Mouse (Mus musculus): ENCODE measurements around the gene Nhej1. TPM values are rescaled to one million over a fixed set of nuclear protein-coding genes. Genes with fewer than 3 reads are reported as not detected.

The Nhej1 gene
- 11.1 and 13.8 TPM in 2 replicates for polyA plus RNA-seq (2016; fragmentation: Nextera tagmentation; extraction: Ambion mirVana)

DNA sequence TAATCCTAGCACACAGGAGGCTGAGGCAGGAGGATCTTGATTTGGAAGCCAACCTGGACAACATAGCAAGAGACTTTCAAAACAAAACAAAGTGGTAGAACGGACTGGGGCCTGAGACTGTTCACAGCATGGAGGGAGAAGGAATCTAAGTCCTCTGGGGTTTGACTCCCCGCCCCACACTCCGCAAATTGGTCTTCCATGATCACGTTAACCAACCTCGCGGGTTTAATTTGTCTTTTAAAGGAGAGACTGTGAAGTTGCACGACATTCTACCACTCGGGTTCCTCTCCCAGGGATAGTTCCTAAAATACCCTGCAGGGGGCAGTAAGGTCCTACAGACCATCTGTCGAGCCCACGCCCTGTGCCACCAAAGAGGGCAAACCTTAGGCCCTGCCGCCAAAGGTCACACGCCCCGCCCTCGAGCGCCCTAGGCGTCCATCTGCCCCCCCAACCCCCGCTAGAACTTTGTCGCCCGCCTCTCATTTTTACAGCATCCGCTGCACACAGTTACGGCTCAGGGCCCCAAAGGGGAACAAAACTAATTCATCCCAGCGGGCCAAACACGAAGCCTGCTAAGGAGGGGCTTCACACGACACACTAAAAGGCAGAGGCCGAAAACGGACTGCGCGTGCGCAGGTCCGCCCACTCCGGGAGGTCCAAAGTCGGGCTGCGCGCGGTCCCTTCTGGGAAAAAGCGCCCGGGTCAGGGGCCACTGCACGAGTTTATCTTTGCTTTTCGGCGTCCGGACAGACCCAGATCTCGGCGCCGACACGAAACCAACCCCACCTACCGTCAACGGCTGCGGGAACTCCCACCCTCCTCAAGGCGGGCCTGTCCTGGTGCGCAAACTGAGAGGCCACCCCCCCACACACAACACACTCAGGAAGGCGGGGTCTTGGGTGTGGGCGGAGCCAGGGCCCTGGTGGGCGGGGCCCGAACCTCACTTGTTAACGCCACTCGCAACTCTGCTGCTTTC, at the start of gene Nhej1:
Gene Nhej1, minus strand, starts transcription at position 855 of the 976 bp plus-strand sequence.
- H3K9me3 ChIP-seq: no peaks in the 10 kb centered on the region
- no peaks in the 10 kb centered on the region for H3K36me3 ChIP-seq (replicated peaks)
- peaks cover 12% of the 10 kb centered on the region for H3K4me1 ChIP-seq
- H3K4me3 ChIP-seq: peak within 1 kb of the TSS; percentile 72
- peak; percentile 96 for DNase-seq (ENCODE audit: low spot score)
- peak within 1 kb of the TSS; percentile 96 for H3K27ac ChIP-seq (replicated peaks)
- 2% methylated on average over 56 of the region's 56 CpGs for WGBS
- no peaks in the 10 kb centered on the region for H3K27me3 ChIP-seq (replicated peaks; ENCODE audit: low read depth, poor library complexity, severe bottlenecking)

- Histone ChIP-seq H3K27me3 (replicated peaks; ENCODE audit: low read depth, poor library complexity, severe bottlenecking) (no peaks in the 10 kb centered on the region), H3K36me3 (replicated peaks) (peaks cover 41% of the 10 kb centered on the region), H3K4me1 (peaks cover 15% of the 10 kb centered on the region), H3K4me3 (peak within 1 kb of the TSS; percentile 79), H3K9me3 (no peaks in the 10 kb centered on the region), H3K27ac (replicated peaks) (peak within 1 kb of the TSS; percentile 88)
- peak; percentile 98 for DNase-seq (ENCODE audit: low spot score)
- under 1% methylated on average over 59 of the region's 59 CpGs for WGBS
These were observed 43.8 kb upstream of the Nhej1 start, which contains the start of gene Zfand2b for GRCm38 (mm10) chr1:75168472-75169464. TSS of gene Zfand2b (plus strand) at chr1:75168646.

- peak overlapping the region; percentile 88 for H3K27ac ChIP-seq (replicated peaks)
- no peak for DNase-seq (ENCODE audit: low spot score)
These were observed 43.1 kb upstream of the Nhej1 start for GRCm38 (mm10) chr1:75168093-75168471.

DNA sequence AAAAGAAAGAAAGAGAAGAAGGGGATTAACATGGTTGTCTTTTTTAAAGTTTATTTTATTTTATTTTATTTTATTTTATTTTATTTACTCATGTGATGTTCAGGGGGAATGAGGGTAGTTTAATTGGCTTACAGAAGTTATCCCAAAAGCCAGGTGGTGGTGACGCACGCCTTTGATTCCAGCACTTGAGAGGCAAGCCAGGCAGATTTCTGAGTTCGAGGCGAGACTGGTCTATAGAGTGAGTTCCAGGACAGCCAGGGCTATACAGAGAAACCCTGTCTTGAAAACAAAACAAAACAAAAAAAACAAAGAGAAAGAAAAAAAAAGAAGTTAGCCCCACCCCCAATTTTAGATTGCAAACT, 35.2 kb upstream of the Nhej1 start:
- no peak overlapping the region for H3K4me3 ChIP-seq
- H3K27me3 ChIP-seq (replicated peaks; ENCODE audit: low read depth, poor library complexity, severe bottlenecking): no peaks in the 10 kb centered on the region
- WGBS: 84% methylated on average over 4 of the region's 4 CpGs
- no peak for DNase-seq (ENCODE audit: low spot score)
- no peak overlapping the region for H3K27ac ChIP-seq (replicated peaks)
- H3K36me3 ChIP-seq (replicated peaks): no peaks in the 10 kb centered on the region
- H3K9me3 ChIP-seq: no peaks in the 10 kb centered on the region
- no peaks in the 10 kb centered on the region for H3K4me1 ChIP-seq

More at GRCm38 (mm10) chr1:75168093-75168471, 43.1 kb upstream of the Nhej1 start:
- WGBS: 11% methylated on average over 7 of the region's 7 CpGs
- H3K36me3 ChIP-seq (replicated peaks): peaks cover 34% of the 10 kb centered on the region
- H3K9me3 ChIP-seq: no peaks in the 10 kb centered on the region
- no peaks in the 10 kb centered on the region for H3K27me3 ChIP-seq (replicated peaks; ENCODE audit: low read depth, poor library complexity, severe bottlenecking)
- peak overlapping the region; percentile 79 for H3K4me3 ChIP-seq
- H3K4me1 ChIP-seq: peaks cover 15% of the 10 kb centered on the region

DNA sequence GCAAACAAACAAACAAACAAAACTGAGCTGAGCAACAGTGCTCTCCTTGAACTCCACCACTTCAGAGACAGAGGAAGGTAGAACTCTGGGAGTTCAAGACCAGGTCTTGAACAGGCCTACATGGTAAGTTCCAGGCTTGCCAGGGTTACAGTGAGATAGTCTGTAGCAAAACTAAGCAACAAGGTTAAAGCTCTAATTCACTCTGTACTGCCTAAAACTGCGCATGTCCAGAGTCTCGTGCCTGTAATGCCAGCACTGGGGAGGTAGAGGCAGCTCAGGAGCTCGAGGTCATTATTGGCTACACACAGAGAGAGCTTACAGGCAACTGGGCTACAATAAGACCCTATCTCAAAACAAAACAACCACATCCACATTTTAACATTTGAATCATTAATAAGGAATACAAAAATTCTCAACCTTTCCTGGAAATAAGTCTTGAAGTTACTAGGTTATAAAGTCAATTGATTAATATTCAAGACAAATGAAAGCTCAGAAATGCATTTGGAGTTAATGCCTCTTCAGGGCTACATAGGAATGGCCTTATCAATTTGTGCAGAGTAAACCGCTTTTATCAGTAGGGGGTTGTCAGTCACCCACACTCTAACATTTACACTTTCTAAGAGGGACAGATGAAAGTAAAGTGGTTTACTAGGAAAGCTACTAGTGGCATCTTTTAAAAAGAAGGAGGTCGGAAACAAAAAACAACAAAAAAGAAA, 34.7 kb upstream of the Nhej1 start:
- no peaks in the 10 kb centered on the region for H3K27me3 ChIP-seq (replicated peaks; ENCODE audit: low read depth, poor library complexity, severe bottlenecking)
- 72% methylated on average over 5 of the region's 5 CpGs for WGBS

DNA sequence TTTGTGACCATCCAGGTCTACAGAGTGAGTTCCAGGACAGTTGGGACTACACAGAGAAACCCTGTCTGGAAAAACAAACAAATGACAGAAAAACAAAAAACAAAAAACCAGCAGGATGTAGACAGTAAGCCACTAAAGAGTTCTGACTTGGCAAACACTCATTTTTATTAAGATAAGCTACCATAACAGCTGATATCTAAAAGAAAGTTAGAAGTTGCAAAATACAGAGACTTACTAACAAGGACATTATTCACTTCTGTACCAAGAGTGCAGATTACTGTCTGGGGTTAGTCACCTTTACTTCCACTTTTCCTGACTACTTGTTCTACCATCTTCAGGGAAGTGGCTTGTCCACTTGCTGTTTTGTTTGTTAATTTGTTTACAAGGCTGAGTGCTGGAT, 34.0 kb upstream of the Nhej1 start:
- H3K4me1 ChIP-seq: no peaks in the 10 kb centered on the region

More for the DNA sequence above, 34.7 kb upstream of the Nhej1 start:
- Histone ChIP-seq H3K9me3 (no peaks in the 10 kb centered on the region), H3K27ac (replicated peaks) (no peak overlapping the region), H3K4me1 (no peaks in the 10 kb centered on the region), H3K4me3 (no peak overlapping the region), H3K36me3 (replicated peaks) (no peaks in the 10 kb centered on the region)
- no peak for DNase-seq (ENCODE audit: low spot score)

DNA sequence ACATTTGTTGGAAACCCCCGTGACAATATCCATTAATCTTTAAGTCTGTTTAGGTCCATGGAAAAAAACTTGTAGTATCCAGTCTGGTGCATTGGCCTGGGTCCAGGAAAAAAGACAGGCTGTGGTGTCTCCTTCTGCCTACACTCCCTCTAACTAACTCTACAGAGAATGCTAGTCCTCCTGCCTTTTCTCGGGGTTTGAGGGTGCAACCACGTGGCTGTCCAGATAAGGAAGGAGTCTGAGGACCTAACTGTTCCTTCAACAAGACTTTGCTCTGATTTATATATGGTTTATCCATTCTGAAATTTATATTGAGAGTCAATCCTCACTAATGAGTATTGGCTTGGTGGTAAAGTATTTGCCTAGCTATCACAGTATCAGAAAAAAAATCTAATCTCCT, 30.8 kb upstream of the Nhej1 start:
- H3K4me3 ChIP-seq: no peak overlapping the region
- H3K27ac ChIP-seq (replicated peaks): no peak overlapping the region
- 69% methylated on average over 3 of the region's 3 CpGs for WGBS
- H3K4me1 ChIP-seq: no peaks in the 10 kb centered on the region
- DNase-seq (ENCODE audit: low spot score): no peak
- H3K27me3 ChIP-seq (replicated peaks; ENCODE audit: low read depth, poor library complexity, severe bottlenecking): no peaks in the 10 kb centered on the region
- H3K9me3 ChIP-seq: no peaks in the 10 kb centered on the region
- no peaks in the 10 kb centered on the region for H3K36me3 ChIP-seq (replicated peaks)

More for the DNA sequence above, 34.0 kb upstream of the Nhej1 start:
- Histone ChIP-seq H3K27me3 (replicated peaks; ENCODE audit: low read depth, poor library complexity, severe bottlenecking) (no peaks in the 10 kb centered on the region), H3K36me3 (replicated peaks) (no peaks in the 10 kb centered on the region), H3K27ac (replicated peaks) (no peak overlapping the region), H3K9me3 (no peaks in the 10 kb centered on the region), H3K4me3 (no peak overlapping the region)
- DNase-seq (ENCODE audit: low spot score): no peak

GRCm38 (mm10) chr1:75148727-75149126, 23.7 kb upstream of the Nhej1 start:
- DNase-seq (ENCODE audit: low spot score): no peak
- 90% methylated on average over 4 of the region's 4 CpGs for WGBS
- H3K9me3 ChIP-seq: no peaks in the 10 kb centered on the region
- no peak overlapping the region for H3K27ac ChIP-seq (replicated peaks)
- H3K27me3 ChIP-seq (replicated peaks; ENCODE audit: low read depth, poor library complexity, severe bottlenecking): no peaks in the 10 kb centered on the region
- H3K36me3 ChIP-seq (replicated peaks): peaks cover 57% of the 10 kb centered on the region
- no peak overlapping the region for H3K4me3 ChIP-seq
- H3K4me1 ChIP-seq: peaks cover 9% of the 10 kb centered on the region

GRCm38 (mm10) chr1:75147411-75148135, 22.6 kb upstream of the Nhej1 start:
- H3K4me1 ChIP-seq: peaks cover 18% of the 10 kb centered on the region
- H3K36me3 ChIP-seq (replicated peaks): peaks cover 57% of the 10 kb centered on the region
- H3K27me3 ChIP-seq (replicated peaks; ENCODE audit: low read depth, poor library complexity, severe bottlenecking): no peaks in the 10 kb centered on the region
- H3K4me3 ChIP-seq: no peak overlapping the region
- no peaks in the 10 kb centered on the region for H3K9me3 ChIP-seq
- DNase-seq (ENCODE audit: low spot score): no peak
- 76% methylated on average over 7 of the region's 7 CpGs for WGBS
- H3K27ac ChIP-seq (replicated peaks): no peak overlapping the region

DNA sequence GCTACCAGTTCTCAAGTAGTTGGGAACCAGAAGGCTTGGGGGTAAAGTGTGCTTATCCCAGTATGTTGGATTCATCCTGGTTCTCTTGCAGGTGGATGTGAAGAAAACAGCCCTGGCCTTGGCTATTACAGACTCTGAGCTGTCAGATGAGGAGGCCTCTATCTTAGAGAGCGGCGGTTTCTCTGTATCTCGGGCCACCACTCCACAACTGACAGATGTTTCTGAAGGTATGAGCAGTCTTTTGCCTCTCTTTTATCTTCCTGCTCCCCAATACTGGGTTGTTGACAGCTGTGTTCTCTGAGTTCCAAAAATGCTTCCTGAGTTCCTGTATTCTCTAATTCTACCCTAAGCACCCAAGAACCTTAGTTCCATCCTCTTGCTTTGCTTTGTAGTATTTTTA, 20.6 kb upstream of the Nhej1 start:
- 90% methylated on average over 3 of the region's 3 CpGs for WGBS
- Histone ChIP-seq H3K27me3 (replicated peaks; ENCODE audit: low read depth, poor library complexity, severe bottlenecking) (no peaks in the 10 kb centered on the region), H3K4me3 (no peak overlapping the region), H3K4me1 (peaks cover 31% of the 10 kb centered on the region), H3K27ac (replicated peaks) (no peak overlapping the region), H3K9me3 (no peaks in the 10 kb centered on the region), H3K36me3 (replicated peaks) (peaks cover 57% of the 10 kb centered on the region)
- DNase-seq (ENCODE audit: low spot score): no peak
